Mouse (Mus musculus): ENCODE measurements around the gene Zfp444. TPM values are rescaled to one million over a fixed set of nuclear protein-coding genes. Genes with fewer than 3 reads are reported as not detected.
A peak's percentile ranks its signal among the peaks of the same experiment; 100 is the strongest.
"Not testable (repeated sequence)": the region's sequence is repeated elsewhere in the genome, so short reads cannot be mapped to it uniquely, and the experiment has no call there.

Zfp444 gene
- total RNA-seq, 2 experiments from 2014 or later, result 55.9 to 65.8 TPM

DNA sequence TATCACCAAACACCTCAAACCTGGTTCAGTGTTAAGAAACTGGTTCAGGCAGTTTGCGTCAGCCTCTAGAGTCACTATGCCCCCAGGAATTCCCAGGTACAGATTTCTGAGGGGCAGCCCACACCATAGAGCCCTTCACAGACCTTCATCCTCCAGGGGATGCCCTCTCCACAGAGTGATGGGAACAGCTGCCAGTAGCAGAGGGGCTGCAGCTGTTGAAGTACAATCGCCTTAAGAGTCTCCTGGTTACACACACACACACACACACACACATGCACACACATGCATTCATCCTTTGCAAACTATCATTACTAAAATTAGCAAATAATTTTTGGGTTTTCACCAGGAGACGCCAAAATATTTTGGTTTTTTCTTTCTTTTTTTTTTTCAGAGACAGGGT, 12.4 kb upstream of the Zfp444 start:
- no peak for DNase-seq (ENCODE audit: low spot score in 2 of 2)

GRCm38 (mm10) chr7:6161541-6161940, 10.5 kb upstream of the Zfp444 start:
- DNase-seq (ENCODE audit: low spot score in 2 of 2), result no peak

GRCm38 (mm10) chr7:6162172-6162571, 9.9 kb upstream of the Zfp444 start:
- DNase-seq (ENCODE audit: low spot score in 2 of 2), result no peak

DNA sequence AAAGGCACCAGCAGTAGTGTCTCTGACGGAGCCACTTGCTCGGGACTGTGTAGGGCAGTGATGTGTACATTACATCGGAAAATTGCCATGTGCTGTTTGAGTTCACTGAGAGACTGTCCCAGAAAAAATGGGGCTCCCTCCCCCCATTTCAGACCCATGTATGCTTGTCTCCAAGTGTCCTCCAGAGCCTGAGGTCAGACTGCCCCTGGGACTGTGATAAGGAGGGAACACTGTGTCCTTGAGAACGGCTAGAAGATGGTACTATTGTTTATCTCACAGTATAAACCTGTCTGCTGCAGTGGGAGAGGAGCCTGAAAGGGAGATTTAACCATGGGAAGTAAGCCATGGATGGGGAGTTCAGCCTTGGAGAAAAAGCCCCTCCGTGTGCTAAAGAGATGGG, 7.4 kb upstream of the Zfp444 start:
- no peak for DNase-seq (ENCODE audit: low spot score in 2 of 2)

- no peak for DNase-seq (ENCODE audit: low spot score in 2 of 2)
Observed at GRCm38 (mm10) chr7:6169403-6169802, 2.6 kb upstream of the Zfp444 start.

GRCm38 (mm10) chr7:6170391-6170790, 1.6 kb upstream of the Zfp444 start:
- DNase-seq (ENCODE audit: low spot score in 2 of 2), result no peak

DNA sequence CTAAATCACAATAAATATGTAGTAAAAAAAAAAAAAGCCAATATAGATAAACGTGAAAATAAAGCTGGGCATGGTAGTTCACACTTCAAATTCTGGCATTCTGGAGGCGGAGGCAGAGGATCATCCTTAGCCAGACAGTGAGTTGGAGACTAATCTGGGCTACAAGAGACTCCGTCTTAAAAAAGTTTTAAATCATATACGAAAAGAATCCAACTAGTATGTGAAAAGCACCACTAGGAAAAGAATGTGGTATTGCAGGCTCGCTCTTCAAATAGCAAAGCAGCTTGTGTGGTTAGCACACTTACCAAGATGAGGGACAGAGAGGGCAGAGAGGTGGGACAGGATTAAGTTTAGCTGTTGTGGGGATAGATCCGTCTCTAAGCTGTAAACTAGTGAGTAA, 1.2 kb upstream of the Zfp444 start:
- no peak for DNase-seq (ENCODE audit: low spot score in 2 of 2)

- peak; percentile 74 to 77 for DNase-seq (ENCODE audit: low spot score in 2 of 2)
Observed at GRCm38 (mm10) chr7:6171444-6172005, 501 bp upstream of the Zfp444 start.

- DNase-seq (ENCODE audit: low spot score in 2 of 2), result no peak
Observed at GRCm38 (mm10) chr7:6172674-6173244, 733 bp downstream of the Zfp444 start.

- DNase-seq (ENCODE audit: low spot score in 2 of 2), result no peak
Observed at GRCm38 (mm10) chr7:6173872-6174271, 1.8 kb downstream of the Zfp444 start.

GRCm38 (mm10) chr7:6174365-6174987, 2.5 kb downstream of the Zfp444 start:
- DNase-seq (ENCODE audit: low spot score in 2 of 2), result not testable (repeated sequence)

DNA sequence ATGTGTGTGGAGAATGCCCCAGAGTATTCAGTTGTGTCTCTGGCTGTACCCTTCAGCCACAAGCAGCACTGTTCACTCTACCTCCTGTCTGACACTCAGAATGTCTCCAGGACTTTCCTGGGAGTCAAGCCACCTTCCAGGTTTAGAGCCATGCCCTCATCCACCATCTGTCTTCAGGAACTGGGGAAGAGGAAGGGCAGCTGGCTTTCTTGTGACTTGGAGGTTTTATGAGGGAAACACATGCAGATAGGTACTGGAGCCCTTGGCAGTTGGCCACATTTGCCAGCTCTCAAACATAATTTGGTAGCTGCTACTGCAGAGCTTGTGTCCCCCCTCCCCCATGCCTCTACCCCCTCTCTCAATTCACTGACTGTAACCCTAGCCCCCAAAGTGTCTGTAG, 7.0 kb downstream of the Zfp444 start:
- no peak for DNase-seq (ENCODE audit: low spot score in 2 of 2)

GRCm38 (mm10) chr7:6182882-6183281, 10.9 kb downstream of the Zfp444 start:
- no peak for DNase-seq (ENCODE audit: low spot score in 2 of 2)

GRCm38 (mm10) chr7:6183802-6184201, 11.8 kb downstream of the Zfp444 start:
- DNase-seq (ENCODE audit: low spot score in 2 of 2), result peak in 1 of 2 experiments; percentile 16

GRCm38 (mm10) chr7:6184521-6184920, 12.5 kb downstream of the Zfp444 start:
- no peak for DNase-seq (ENCODE audit: low spot score in 2 of 2)

GRCm38 (mm10) chr7:6185391-6185790, 13.4 kb downstream of the Zfp444 start:
- no peak for DNase-seq (ENCODE audit: low spot score in 2 of 2)

GRCm38 (mm10) chr7:6186176-6186575, 14.2 kb downstream of the Zfp444 start:
- no peak for DNase-seq (ENCODE audit: low spot score in 2 of 2)

DNA sequence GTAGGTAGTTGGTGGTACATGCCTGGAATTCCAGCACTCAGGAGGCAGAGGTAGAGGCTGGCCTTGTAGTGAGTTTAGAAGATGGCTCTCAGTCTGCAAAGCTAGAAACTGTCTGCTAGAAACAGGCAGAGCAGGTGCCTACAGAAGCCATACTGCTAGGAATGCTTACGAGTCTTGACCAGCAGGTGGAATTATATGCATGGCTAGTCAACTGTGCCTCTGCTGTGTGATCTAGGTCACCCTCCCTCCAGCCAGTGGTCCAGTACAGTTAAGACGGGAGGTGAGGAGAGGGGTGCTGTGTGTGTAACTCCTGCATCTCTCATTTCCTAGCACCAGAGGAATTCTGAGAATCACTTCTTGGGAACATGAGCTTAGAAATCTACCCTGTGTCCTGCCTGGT, 14.7 kb downstream of the Zfp444 start:
- no peak for DNase-seq (ENCODE audit: low spot score in 2 of 2)

DNA sequence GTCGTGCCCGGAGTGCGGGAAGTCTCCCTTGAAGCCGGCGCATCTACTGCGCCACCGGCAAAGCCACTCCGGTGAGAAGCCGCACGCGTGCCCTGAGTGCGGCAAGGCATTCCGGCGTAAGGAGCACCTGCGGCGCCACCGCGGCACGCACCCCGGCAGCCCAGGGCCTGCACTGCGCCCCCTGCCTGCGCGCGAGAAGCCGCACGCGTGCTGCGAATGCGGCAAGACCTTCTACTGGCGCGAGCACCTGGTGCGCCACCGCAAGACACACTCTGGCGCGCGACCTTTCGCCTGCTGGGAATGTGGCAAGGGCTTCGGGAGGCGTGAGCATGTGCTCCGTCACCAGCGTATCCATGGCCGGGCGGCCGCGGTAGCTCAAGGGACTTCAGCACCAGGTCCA, 17.5 kb downstream of the Zfp444 start:
- no peak for DNase-seq (ENCODE audit: low spot score in 2 of 2)

GRCm38 (mm10) chr7:6191376-6191775, 19.4 kb downstream of the Zfp444 start:
- DNase-seq (ENCODE audit: low spot score in 2 of 2), result peak; percentile 80 to 83

DNA sequence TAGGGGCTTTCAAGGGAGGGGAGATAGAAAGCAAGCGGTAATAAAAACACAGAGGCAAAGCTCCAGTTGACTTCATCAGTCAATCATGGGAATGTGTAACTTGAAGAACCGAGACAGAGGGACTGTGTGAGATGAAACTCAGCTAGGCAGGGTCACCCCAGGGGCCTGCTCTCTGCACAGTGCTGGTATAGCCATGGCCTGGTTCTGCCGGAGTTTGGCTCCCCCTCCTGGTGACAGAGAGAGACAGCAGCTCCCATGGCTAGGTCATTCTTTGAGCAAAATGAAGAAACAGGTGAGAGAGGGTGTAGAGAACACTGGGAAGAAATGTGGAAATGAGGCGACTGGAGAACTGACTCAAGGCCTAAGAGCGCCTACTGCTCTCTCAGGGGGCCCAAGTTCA, 22.1 kb downstream of the Zfp444 start:
- peak; percentile 54 to 75 for DNase-seq (ENCODE audit: low spot score in 2 of 2)

DNA sequence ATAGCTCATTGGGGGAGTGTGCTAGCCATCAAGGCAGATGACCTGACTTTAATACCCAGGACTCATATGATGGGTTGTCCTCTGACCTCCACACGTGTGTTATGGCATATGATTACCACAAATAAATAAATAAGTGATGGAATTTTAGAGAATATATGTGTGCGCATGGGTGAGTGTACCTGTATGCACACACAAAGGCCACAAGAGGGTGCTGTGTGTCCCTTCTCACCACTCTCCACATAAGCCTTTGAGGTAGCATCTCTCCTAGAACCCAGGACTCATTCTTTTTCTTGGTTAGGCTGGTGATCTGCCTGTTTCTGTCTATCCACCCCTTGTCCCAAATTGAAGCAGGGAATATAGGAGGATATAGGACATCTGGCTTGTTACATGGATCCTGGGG, 23.8 kb downstream of the Zfp444 start:
- DNase-seq (ENCODE audit: low spot score in 2 of 2), result no peak

DNA sequence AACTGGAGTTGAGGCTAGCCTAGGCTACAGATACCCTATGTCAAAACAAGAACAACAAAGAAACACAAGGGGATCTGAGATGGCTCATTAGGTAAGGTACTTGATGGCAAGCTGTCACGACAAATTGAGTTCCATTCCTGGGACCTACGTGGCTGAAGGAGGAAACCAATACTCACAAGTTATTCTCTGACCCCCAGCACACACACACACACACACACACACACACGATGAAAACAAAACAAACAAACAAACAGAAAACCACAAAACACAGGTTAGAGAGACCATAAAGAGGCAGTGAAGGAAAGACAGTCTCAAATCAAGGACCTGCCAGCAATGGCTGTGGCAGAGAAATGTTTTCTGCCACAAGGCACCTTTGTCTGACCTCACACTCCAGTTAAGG, 24.8 kb downstream of the Zfp444 start, which contains the start of gene Galp:
TSS of gene Galp (plus strand) at position 301 of the 400 bp plus-strand sequence.
- no peak for DNase-seq (ENCODE audit: low spot score in 2 of 2)
